ENCODE assay signal across 9 mouse cellular contexts in the genomic region with DNA sequence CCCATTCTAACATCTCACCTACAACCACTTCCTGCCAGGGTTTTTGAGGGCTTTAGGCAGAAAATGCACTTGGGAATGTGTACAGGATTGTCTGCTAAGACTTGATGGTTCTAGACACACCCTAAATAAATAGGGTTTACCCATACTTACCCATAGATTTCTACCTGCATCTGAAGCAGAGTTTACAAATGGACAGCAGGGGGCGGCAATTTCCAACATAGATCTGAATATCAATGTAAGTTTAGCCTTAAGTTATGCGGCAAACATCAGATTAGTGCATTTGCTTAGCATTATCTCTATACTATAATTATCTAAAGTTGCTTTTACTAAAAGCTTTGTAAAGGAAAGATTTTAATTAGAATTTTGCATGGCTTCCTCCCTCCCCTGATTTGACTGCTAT.
DNase-seq lines count a peak whose midpoint lies in the region; ATAC-seq and TF ChIP-seq lines count a peak whose summit lies in the region.
"Had no signal": no experiment of that assay in that cellular context is flagged by ENCODE, and none has a peak within 500 bp of the region (broad histone marks: within the 10 kb centered on the region; RNA-seq: fewer than 3 reads in every experiment).

No protein-coding gene starts in this region.

- WGBS in cerebellum, adult 2 months: 66% methylated on average over 2 of the region's 2 CpGs

- no peak for TF ChIP-seq POLR2A in cerebellum, adult 2 months (IDR thresholded peaks at IDR 0.05; ENCODE audit: borderline replicate concordance, insufficient read depth, low read length)

- DNase-seq in cerebellum, postnatal 36 days: peak; percentile 1 to 5
- no peak for DNase-seq in cerebellum, adult 2 months
- DNase-seq in left cerebral cortex, adult 11 months (ENCODE audit: low spot score): peak; percentile 5
- DNase-seq in left cerebral cortex, postnatal 36 days (ENCODE audit: low spot score in 2 of 2): no peak
- no peak for DNase-seq in G1E (ENCODE audit: low spot score)
- no peak for DNase-seq in spleen, postnatal 14 days (ENCODE audit: low spot score in 2 of 2)
- no peak for DNase-seq in spleen, postnatal 36 days (ENCODE audit: low spot score in 2 of 2)

- no peaks in the 10 kb centered on the region for H3K27me3 ChIP-seq in cerebellum, adult 2 months (ENCODE audit: control insufficient read depth, insufficient read depth, low read length)
- H3K27me3 ChIP-seq in G1E (ENCODE audit: insufficient read depth, low read length): no peaks in the 10 kb centered on the region
- H3K27me3 ChIP-seq: neural tube, embryonic 13.5 days had no signal

- H3K4me3 ChIP-seq in cerebellum, adult 2 months (replicated peaks; ENCODE audit: insufficient read depth, low read depth, low read length): no peak overlapping the region
- H3K4me3 ChIP-seq in G1E (ENCODE audit: low read depth, low read length): no peak overlapping the region
- H3K4me3 ChIP-seq: neural tube, embryonic 13.5 days had no signal

- no peaks in the 10 kb centered on the region for H3K4me1 ChIP-seq in cerebellum, adult 2 months (ENCODE audit: control insufficient read depth, insufficient read depth, low read length)
- no peaks in the 10 kb centered on the region for H3K4me1 ChIP-seq in G1E (ENCODE audit: insufficient read depth, low read depth, low read length)
- H3K4me1 ChIP-seq: neural tube, embryonic 13.5 days had no signal

- no peak overlapping the region for H3K27ac ChIP-seq in cerebellum, adult 2 months (ENCODE audit: insufficient read depth, low read length)
- H3K27ac ChIP-seq: neural tube, embryonic 13.5 days had no signal

- intact Hi-C loops in left cerebral cortex, postnatal 36 days (cut with DNase I): no loop called here

- no peaks in the 10 kb centered on the region for H3K9me3 ChIP-seq in G1E (replicated peaks)
- H3K9me3 ChIP-seq: neural tube, embryonic 13.5 days had no signal

- no peak for TF ChIP-seq CTCF in cerebellum, adult 2 months (IDR thresholded peaks at IDR 0.05; ENCODE audit: borderline replicate concordance, insufficient read depth, low read depth, low read length)
- no peak for TF ChIP-seq CTCF in G1E (IDR thresholded peaks at IDR 0.05; ENCODE audit: low read depth, low read length)

- no peaks in the 10 kb centered on the region for H3K36me3 ChIP-seq in G1E (replicated peaks)
- H3K36me3 ChIP-seq: neural tube, embryonic 13.5 days had no signal

- peak; percentile 40; the same call in 1 of the 2 replicates for ATAC-seq in G1E (ENCODE audit: extremely low read depth, insufficient number of reproducible peaks, low FRiP score, poor library complexity, severe bottlenecking)
- peak; percentile 45 to 53; a peak in 2 of 4 replicates for ATAC-seq in hematopoietic stem cell, adult 5-6 weeks (replicated peaks in 1 of 2; ENCODE audit: insufficient read depth in 1 of 2, low FRiP score in 2 of 2, low TSS enrichment in 1 of 2, low read depth in 1 of 2, poor library complexity in 2 of 2, severe bottlenecking in 2 of 2)

Comparison
In these comparisons a context has a peak if more than half of its experiments do, and no peak if none do; other contexts are left out.
1. DNase-seq: peak in cerebellum, postnatal 36 days (2 of 2) and left cerebral cortex, adult 11 months (single experiment); none in cerebellum, adult 2 months (0 of 2), left cerebral cortex, postnatal 36 days (0 of 2), G1E (single experiment), spleen, postnatal 14 days (0 of 2) and spleen, postnatal 36 days (0 of 2).